Mouse (Mus musculus): Measurements from ENCODE around the gene Slc12a5.

Slc12a5 gene

GRCm38 (mm10) chr2:164960716-164961441 is at the start of gene Slc12a5:
Gene Slc12a5 (plus strand): TSS chr2:164960802.
- DNase-seq (ENCODE audit: low read depth), result peak; percentile 58

- peak; percentile 97 for DNase-seq (ENCODE audit: low read depth)
These were observed 49.2 kb upstream of the Slc12a5 start, which contains the start of gene Zfp335 for GRCm38 (mm10) chr2:164911086-164912048. Gene Zfp335 (minus strand): TSS chr2:164911757.

GRCm38 (mm10) chr2:164912151-164912550 is 48.5 kb upstream of the Slc12a5 start:
- peak; percentile 71 for DNase-seq (ENCODE audit: low read depth)

GRCm38 (mm10) chr2:164912749-164913427 is 47.7 kb upstream of the Slc12a5 start:
- no peak for DNase-seq (ENCODE audit: low read depth)

GRCm38 (mm10) chr2:164913428-164913786 is 47.2 kb upstream of the Slc12a5 start:
- peak; percentile 30 for DNase-seq (ENCODE audit: low read depth)

GRCm38 (mm10) chr2:164916820-164917219 is 43.8 kb upstream of the Slc12a5 start:
- DNase-seq (ENCODE audit: low read depth), result peak; percentile 34

- DNase-seq (ENCODE audit: low read depth), result no peak
These were observed 43.2 kb upstream of the Slc12a5 start for GRCm38 (mm10) chr2:164917371-164917770.

- peak; percentile 59 for DNase-seq (ENCODE audit: low read depth)
These were observed 42.3 kb upstream of the Slc12a5 start for GRCm38 (mm10) chr2:164918325-164918724.

GRCm38 (mm10) chr2:164921984-164922383 is 38.6 kb upstream of the Slc12a5 start:
- DNase-seq (ENCODE audit: low read depth), result peak; percentile 35

- DNase-seq (ENCODE audit: low read depth), result no peak
These were observed 37.3 kb upstream of the Slc12a5 start for GRCm38 (mm10) chr2:164923291-164923690.

GRCm38 (mm10) chr2:164924100-164924857 is 36.3 kb upstream of the Slc12a5 start:
- peak; percentile 92 for DNase-seq (ENCODE audit: low read depth)

GRCm38 (mm10) chr2:164930706-164931581 is 29.7 kb upstream of the Slc12a5 start:
- peak; percentile 55 for DNase-seq (ENCODE audit: low read depth)

- no peak for DNase-seq (ENCODE audit: low read depth)
These were observed 27.1 kb upstream of the Slc12a5 start for GRCm38 (mm10) chr2:164933534-164933933.

GRCm38 (mm10) chr2:164935991-164936390 is 24.6 kb upstream of the Slc12a5 start:
- peak; percentile 37 for DNase-seq (ENCODE audit: low read depth)

- no peak for DNase-seq (ENCODE audit: low read depth)
These were observed 22.2 kb upstream of the Slc12a5 start for GRCm38 (mm10) chr2:164938146-164939091.

GRCm38 (mm10) chr2:164939106-164939505 is 21.5 kb upstream of the Slc12a5 start:
- no peak for DNase-seq (ENCODE audit: low read depth)

- no peak for DNase-seq (ENCODE audit: low read depth)
These were observed 20.3 kb upstream of the Slc12a5 start, which contains the start of gene Mmp9 for GRCm38 (mm10) chr2:164940140-164940830. Gene Mmp9 (plus strand): TSS chr2:164940780.

GRCm38 (mm10) chr2:164942692-164943290 is 17.8 kb upstream of the Slc12a5 start:
- no peak for DNase-seq (ENCODE audit: low read depth)
